Mouse (Mus musculus): Measurements from ENCODE around the gene Gm44502. TPM values are rescaled to one million over a fixed set of nuclear protein-coding genes. Genes with fewer than 3 reads are reported as not detected.

Gm44502 gene
- polyA plus RNA-seq, 1 experiment: 1.1 TPM

DNA sequence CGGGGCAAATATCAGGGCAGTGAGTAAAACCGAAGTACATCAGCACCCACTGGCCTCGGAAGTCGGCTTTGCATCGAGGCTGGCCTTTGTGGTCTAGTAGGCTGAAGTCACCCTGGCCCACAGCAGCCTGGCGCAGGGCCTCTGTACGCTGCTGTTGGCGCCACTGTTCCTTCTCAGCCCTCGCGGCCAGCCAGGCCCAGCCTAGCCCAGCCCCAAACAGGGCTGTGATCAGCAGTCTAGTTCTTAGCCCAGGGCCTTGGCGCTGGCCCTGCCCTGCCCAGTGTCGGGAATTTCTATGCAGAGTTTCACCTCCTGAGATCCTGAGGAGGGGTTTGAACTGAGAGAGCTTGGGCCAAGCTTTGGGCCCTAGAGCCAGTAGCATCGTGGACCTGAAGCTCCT is 57.4 kb downstream of the Gm44502 start:
- WGBS: 85% methylated on average over 13 of the region's 13 CpGs
- no peaks in the 10 kb centered on the region; the same call in 1 of the 2 replicates for H3K36me3 ChIP-seq (ENCODE audit: control insufficient read depth, insufficient read depth, low read length)
- TF ChIP-seq CTCF (conservative IDR thresholded peaks at IDR 0.05; ENCODE audit: insufficient read depth, insufficient read length, low read depth, low read length) (no peak), POLR2A (IDR thresholded peaks at IDR 0.05; ENCODE audit: low read depth, low read length) (no peak)

More for the DNA sequence above, 57.4 kb downstream of the Gm44502 start:
- H3K4me3 ChIP-seq (ENCODE audit: insufficient read depth, low read depth, low read length): no peak overlapping the region
- no peak overlapping the region for H3K27ac ChIP-seq (ENCODE audit: insufficient read depth, low read depth, low read length)
- DNase-seq: no peak
- no peaks in the 10 kb centered on the region for H3K27me3 ChIP-seq (replicated peaks; ENCODE audit: control insufficient read depth, insufficient read depth, low read length)
- H3K4me1 ChIP-seq (ENCODE audit: control insufficient read depth, insufficient read depth, low read length): peaks cover 7% of the 10 kb centered on the region; the same call in 1 of the 2 replicates

Other genes with a start within 250 kb of the Gm44502 start
- gene Plxnb2, start 248.9 kb downstream of the Gm44502 start, polyA plus RNA-seq (2012; rRNA removed): 288 and 297 TPM in 2 replicates
- 11.2 and 15.0 TPM in 2 replicates for gene Dennd6b, start 233.2 kb downstream of the Gm44502 start, polyA plus RNA-seq (2012; rRNA removed)
- 85.0 and 148 TPM in 2 replicates for gene Ppp6r2, start 218.1 kb downstream of the Gm44502 start, polyA plus RNA-seq (2012; rRNA removed)
- gene Sbf1, start 114.4 kb downstream of the Gm44502 start, polyA plus RNA-seq (2012; rRNA removed): 174 and 184 TPM in 2 replicates
- gene Adm2, start 107.0 kb downstream of the Gm44502 start, polyA plus RNA-seq (2012; rRNA removed): 12.1 and 13.4 TPM in 2 replicates
- 7,787 and 8,230 TPM in 2 replicates for gene Miox, start 95.3 kb downstream of the Gm44502 start, polyA plus RNA-seq (2012; rRNA removed)
- gene Lmf2, start 74.0 kb downstream of the Gm44502 start, polyA plus RNA-seq (2012; rRNA removed): 40.2 and 43.7 TPM in 2 replicates
- gene Ncaph2, start 74.0 kb downstream of the Gm44502 start, polyA plus RNA-seq (2012; rRNA removed): 111 and 124 TPM in 2 replicates
- gene Sco2, start 55.9 kb downstream of the Gm44502 start, polyA plus RNA-seq (2012; rRNA removed): 59.5 and 65.3 TPM in 2 replicates
- 1.8 and 3.1 TPM in 2 replicates for gene Tymp, start 52.7 kb downstream of the Gm44502 start, polyA plus RNA-seq (2012; rRNA removed)
- 1.6 and 2.2 TPM in 2 replicates for gene Odf3b, start 50.4 kb downstream of the Gm44502 start, polyA plus RNA-seq (2012; rRNA removed)
- gene Klhdc7b, start 44.8 kb downstream of the Gm44502 start, polyA plus RNA-seq (2012; rRNA removed): not detected in 2 replicates
- not detected in 2 replicates for gene Syce3, start 19.2 kb downstream of the Gm44502 start, polyA plus RNA-seq (2012; rRNA removed)
- gene Cpt1b, start 3.8 kb downstream of the Gm44502 start, polyA plus RNA-seq (2012; rRNA removed): 55.3 and 64.1 TPM in 2 replicates
- gene C730034F03Rik, start 107 bp downstream of the Gm44502 start, polyA plus RNA-seq (2012; rRNA removed): 0.76 and 0.99 TPM in 2 replicates
- 58.2 and 62.6 TPM in 2 replicates for gene Chkb, start 212 bp upstream of the Gm44502 start, polyA plus RNA-seq (2012; rRNA removed)
- 0.29 and 0.59 TPM in 2 replicates for gene Mapk8ip2, start 24.2 kb upstream of the Gm44502 start, polyA plus RNA-seq (2012; rRNA removed)
- 26.0 and 30.0 TPM in 2 replicates for gene Arsa, start 47.7 kb upstream of the Gm44502 start, polyA plus RNA-seq (2012; rRNA removed)
- gene Shank3, start 69.9 kb upstream of the Gm44502 start, polyA plus RNA-seq (2012; rRNA removed): 18.0 and 19.5 TPM in 2 replicates
- 0.58 and 0.74 TPM in 2 replicates for gene Acr, start 138.6 kb upstream of the Gm44502 start, polyA plus RNA-seq (2012; rRNA removed)
- gene Rabl2, start 162.2 kb upstream of the Gm44502 start, polyA plus RNA-seq (2012; rRNA removed): 16.9 and 18.1 TPM in 2 replicates

All from kidney, adult 2 months (tissue).